Mouse (Mus musculus) spleen, embryonic (tissue): Measurements from ENCODE around the gene Bpifb3.

Experiments
- CTCF ChIA-PET: fragments of 350-600 bp; sonication (Branson Sonifier 250); formaldehyde crosslinking; loops from one replicate; lab custom pipeline; 2022; lab: Charles Lee

The Bpifb3 gene

GRCm38 (mm10) chr2:153917930-153918329 lies at the start of gene Bpifb3:
Gene Bpifb3, plus strand, starts transcription at chr2:153918230.
- CTCF ChIA-PET: interaction anchor here (0.6 kb wide), 1 partner anchor 36 kb away, joined by 4 read pairs; no protein-coding TSS in a partner anchor

GRCm38 (mm10) chr2:153870984-153871383 lies 47.0 kb upstream of the Bpifb3 start, which contains the start of gene Sun5:
Gene Sun5, minus strand, starts transcription at chr2:153871084.
- CTCF ChIA-PET: no interaction called here

GRCm38 (mm10) chr2:153874745-153875144 lies 43.3 kb upstream of the Bpifb3 start, which contains the start of gene Bpifb2:
Gene Bpifb2, plus strand, starts transcription at chr2:153875045.
- CTCF ChIA-PET: no interaction called here

GRCm38 (mm10) chr2:153899111-153899510 lies 18.9 kb upstream of the Bpifb3 start:
- CTCF ChIA-PET: no interaction called here

- CTCF ChIA-PET: no interaction called here
Measured at GRCm38 (mm10) chr2:153900088-153900487, 17.9 kb upstream of the Bpifb3 start, which contains the start of gene Bpifb6. Gene Bpifb6, plus strand, starts transcription at chr2:153900388.

GRCm38 (mm10) chr2:153902726-153903125 lies 15.3 kb upstream of the Bpifb3 start:
- CTCF ChIA-PET: no interaction called here

- CTCF ChIA-PET: no interaction called here
Measured at GRCm38 (mm10) chr2:153906626-153907025, 11.4 kb upstream of the Bpifb3 start.

- CTCF ChIA-PET: no interaction called here
Measured at GRCm38 (mm10) chr2:153914151-153914550, 3.9 kb upstream of the Bpifb3 start.

GRCm38 (mm10) chr2:153921246-153921645 lies 3.2 kb downstream of the Bpifb3 start:
- CTCF ChIA-PET: no interaction called here

GRCm38 (mm10) chr2:153929871-153930413 lies 11.9 kb downstream of the Bpifb3 start:
- CTCF ChIA-PET: no interaction called here

- CTCF ChIA-PET: interaction anchor here (0.6 kb wide), 1 partner anchor 144 kb away, joined by 7 read pairs; no protein-coding TSS in a partner anchor
Measured at GRCm38 (mm10) chr2:153931125-153931524, 13.1 kb downstream of the Bpifb3 start.

- CTCF ChIA-PET: no interaction called here
Measured at GRCm38 (mm10) chr2:153933311-153933710, 15.3 kb downstream of the Bpifb3 start.

- CTCF ChIA-PET: no interaction called here
Measured at GRCm38 (mm10) chr2:153935348-153935747, 17.3 kb downstream of the Bpifb3 start.

- CTCF ChIA-PET: no interaction called here
Measured at GRCm38 (mm10) chr2:153937843-153938242, 19.8 kb downstream of the Bpifb3 start, which contains the start of gene Bpifb4. Gene Bpifb4, plus strand, starts transcription at chr2:153938212.

- CTCF ChIA-PET: no interaction called here
Measured at GRCm38 (mm10) chr2:153943537-153943936, 25.5 kb downstream of the Bpifb3 start.

GRCm38 (mm10) chr2:153944567-153944966 lies 26.5 kb downstream of the Bpifb3 start:
- CTCF ChIA-PET: no interaction called here

- CTCF ChIA-PET: no interaction called here
Measured at GRCm38 (mm10) chr2:153952897-153953296, 34.9 kb downstream of the Bpifb3 start.

GRCm38 (mm10) chr2:153953836-153954235 lies 35.8 kb downstream of the Bpifb3 start:
- CTCF ChIA-PET: interaction anchor here (0.6 to 0.7 kb wide), 3 partner anchors 36 to 1265 kb away, joined by 3 to 4 read pairs (median 4); no protein-coding TSS in a partner anchor

GRCm38 (mm10) chr2:153962821-153963331 lies 44.8 kb downstream of the Bpifb3 start:
- CTCF ChIA-PET: no interaction called here

GRCm38 (mm10) chr2:153963334-153963733 lies 45.3 kb downstream of the Bpifb3 start:
- CTCF ChIA-PET: no interaction called here

GRCm38 (mm10) chr2:153970221-153970620 lies 52.2 kb downstream of the Bpifb3 start:
- CTCF ChIA-PET: no interaction called here

GRCm38 (mm10) chr2:153974582-153974981 lies 56.6 kb downstream of the Bpifb3 start, which contains the start of gene Bpifa6:
Gene Bpifa6, plus strand, starts transcription at chr2:153974945.
- CTCF ChIA-PET: no interaction called here
